Mouse (Mus musculus): ENCODE measurements around the gene Hormad2. TPM values are rescaled to one million over a fixed set of nuclear protein-coding genes. Genes with fewer than 3 reads are reported as not detected.

Gene Hormad2
- polyA plus RNA-seq (2012; rRNA removed), result 0.06 TPM in 1 of 2 replicates, not detected in the other

GRCm38 (mm10) chr11:4440978-4441377 is at the start of gene Hormad2:
Hormad2 (minus strand) TSS chr11:4441105.
- H3K4me1 ChIP-seq (ENCODE audit: control insufficient read depth, insufficient read depth, low read length), result no peaks in the 10 kb centered on the region
- H3K4me3 ChIP-seq (replicated peaks; ENCODE audit: extremely low read depth, low read depth, low read length), result no peak within 1 kb of the TSS
- no peak for DNase-seq
- TF ChIP-seq POLR2A (IDR thresholded peaks at IDR 0.05; ENCODE audit: borderline replicate concordance, extremely low read depth, low read depth, low read length), result no peak
- TF ChIP-seq CTCF (IDR thresholded peaks at IDR 0.05; ENCODE audit: insufficient read depth, low read length), result no peak
- WGBS, result 55% methylated on average over 19 of the region's 19 CpGs

- no peak for DNase-seq
Observed at GRCm38 (mm10) chr11:4489207-4489606, 48.3 kb upstream of the Hormad2 start.

GRCm38 (mm10) chr11:4488798-4489197 is 47.9 kb upstream of the Hormad2 start:
- DNase-seq, result no peak
- H3K4me3 ChIP-seq (replicated peaks; ENCODE audit: extremely low read depth, low read depth, low read length), result no peak overlapping the region
- 0 out of 2 replicates have a peak, but pooled peaks cover 2% of the 10 kb centered on the region for H3K4me1 ChIP-seq (ENCODE audit: control insufficient read depth, insufficient read depth, low read length)
- TF ChIP-seq POLR2A (IDR thresholded peaks at IDR 0.05; ENCODE audit: borderline replicate concordance, extremely low read depth, low read depth, low read length) (no peak), CTCF (IDR thresholded peaks at IDR 0.05; ENCODE audit: insufficient read depth, low read length) (no peak)
- 90% methylated on average over 2 of the region's 2 CpGs for WGBS

More at GRCm38 (mm10) chr11:4489207-4489606, 48.3 kb upstream of the Hormad2 start:
- H3K4me1 ChIP-seq (ENCODE audit: control insufficient read depth, insufficient read depth, low read length), result peaks cover 2% of the 10 kb centered on the region; the same call in 1 of the 2 replicates
- 85% methylated on average over 4 of the region's 4 CpGs for WGBS
- H3K4me3 ChIP-seq (replicated peaks; ENCODE audit: extremely low read depth, low read depth, low read length), result no peak overlapping the region
- no peak for TF ChIP-seq CTCF (IDR thresholded peaks at IDR 0.05; ENCODE audit: insufficient read depth, low read length)
- TF ChIP-seq POLR2A (IDR thresholded peaks at IDR 0.05; ENCODE audit: borderline replicate concordance, extremely low read depth, low read depth, low read length), result no peak

GRCm38 (mm10) chr11:4488367-4488766 is 47.5 kb upstream of the Hormad2 start:
- no peak for DNase-seq
- Histone ChIP-seq H3K4me1 (ENCODE audit: control insufficient read depth, insufficient read depth, low read length) (0 out of 2 replicates have a peak, but pooled peaks cover 2% of the 10 kb centered on the region), H3K4me3 (replicated peaks; ENCODE audit: extremely low read depth, low read depth, low read length) (no peak overlapping the region)
- TF ChIP-seq CTCF (IDR thresholded peaks at IDR 0.05; ENCODE audit: insufficient read depth, low read length) (no peak), POLR2A (IDR thresholded peaks at IDR 0.05; ENCODE audit: borderline replicate concordance, extremely low read depth, low read depth, low read length) (no peak)
- WGBS, result 97% methylated on average over 13 of the region's 13 CpGs

- DNase-seq, result peak; percentile 47
- no peak overlapping the region for H3K4me3 ChIP-seq (replicated peaks; ENCODE audit: extremely low read depth, low read depth, low read length)
- 59% methylated on average over 8 of the region's 8 CpGs for WGBS
- H3K4me1 ChIP-seq (ENCODE audit: control insufficient read depth, insufficient read depth, low read length), result 0 out of 2 replicates have a peak, but pooled peaks cover 2% of the 10 kb centered on the region
- TF ChIP-seq POLR2A (IDR thresholded peaks at IDR 0.05; ENCODE audit: borderline replicate concordance, extremely low read depth, low read depth, low read length), result no peak
- no peak for TF ChIP-seq CTCF (IDR thresholded peaks at IDR 0.05; ENCODE audit: insufficient read depth, low read length)
Observed at GRCm38 (mm10) chr11:4487401-4487965, 46.6 kb upstream of the Hormad2 start.

- Histone ChIP-seq H3K4me1 (ENCODE audit: control insufficient read depth, insufficient read depth, low read length) (0 out of 2 replicates have a peak, but pooled peaks cover 2% of the 10 kb centered on the region), H3K4me3 (replicated peaks; ENCODE audit: extremely low read depth, low read depth, low read length) (no peak overlapping the region)
- no peak for DNase-seq
- 84% methylated on average over 5 of the region's 5 CpGs for WGBS
- TF ChIP-seq CTCF (IDR thresholded peaks at IDR 0.05; ENCODE audit: insufficient read depth, low read length), result no peak
- no peak for TF ChIP-seq POLR2A (IDR thresholded peaks at IDR 0.05; ENCODE audit: borderline replicate concordance, extremely low read depth, low read depth, low read length)
Observed at GRCm38 (mm10) chr11:4484541-4484940, 43.6 kb upstream of the Hormad2 start.

GRCm38 (mm10) chr11:4482641-4483040 is 41.7 kb upstream of the Hormad2 start:
- 80% methylated on average over 5 of the region's 5 CpGs for WGBS
- Histone ChIP-seq H3K4me3 (replicated peaks; ENCODE audit: extremely low read depth, low read depth, low read length) (no peak overlapping the region), H3K4me1 (ENCODE audit: control insufficient read depth, insufficient read depth, low read length) (0 out of 2 replicates have a peak, but pooled peaks cover 2% of the 10 kb centered on the region)
- TF ChIP-seq POLR2A (IDR thresholded peaks at IDR 0.05; ENCODE audit: borderline replicate concordance, extremely low read depth, low read depth, low read length) (no peak), CTCF (IDR thresholded peaks at IDR 0.05; ENCODE audit: insufficient read depth, low read length) (no peak)
- no peak for DNase-seq

- no peak for TF ChIP-seq CTCF (IDR thresholded peaks at IDR 0.05; ENCODE audit: insufficient read depth, low read length)
- no peak for TF ChIP-seq POLR2A (IDR thresholded peaks at IDR 0.05; ENCODE audit: borderline replicate concordance, extremely low read depth, low read depth, low read length)
- Histone ChIP-seq H3K4me1 (ENCODE audit: control insufficient read depth, insufficient read depth, low read length) (peaks cover 4% of the 10 kb centered on the region; the same call in 1 of the 2 replicates), H3K4me3 (replicated peaks; ENCODE audit: extremely low read depth, low read depth, low read length) (no peak overlapping the region)
- 78% methylated on average over 4 of the region's 4 CpGs for WGBS
- DNase-seq, result no peak
Observed at GRCm38 (mm10) chr11:4476184-4476697, 35.3 kb upstream of the Hormad2 start.

- WGBS, result 71% methylated on average over 7 of the region's 7 CpGs
- H3K4me3 ChIP-seq (replicated peaks; ENCODE audit: extremely low read depth, low read depth, low read length), result no peak overlapping the region
- no peak for DNase-seq
- H3K4me1 ChIP-seq (ENCODE audit: control insufficient read depth, insufficient read depth, low read length), result peaks cover 4% of the 10 kb centered on the region; the same call in 1 of the 2 replicates
- TF ChIP-seq CTCF (IDR thresholded peaks at IDR 0.05; ENCODE audit: insufficient read depth, low read length) (no peak), POLR2A (IDR thresholded peaks at IDR 0.05; ENCODE audit: borderline replicate concordance, extremely low read depth, low read depth, low read length) (no peak)
Observed at GRCm38 (mm10) chr11:4472464-4473179, 31.7 kb upstream of the Hormad2 start.

Measured in lung, adult 2 months (tissue).